Mouse (Mus musculus) heart, adult 2 months (tissue): ENCODE measurements around the gene Fbxo42. TPM values are rescaled to one million over a fixed set of nuclear protein-coding genes. Genes with fewer than 3 reads are reported as not detected.

Source experiments
- DNase-seq, 2 experiments: peaks; one replicate each; pipeline ENCODE4 v3.0.0; 2021
- H3K27ac ChIP-seq: fragments of 200-600 bp; 2 replicates; pipeline ENCODE4 v1.8.1; 2022
- H3K27me3 ChIP-seq: fragments of 200-500 bp; 2 replicates; pipeline ENCODE4 v1.6.1; 2012; ENCODE audit warnings: mild to moderate bottlenecking, low read length, inconsistent platforms, mixed read lengths; ENCODE audit not compliant: control insufficient read depth, insufficient read depth
- H3K36me3 ChIP-seq: fragments of 200-500 bp; 2 replicates; pipeline ENCODE4 v1.6.1; 2012; ENCODE audit warnings: low read length, inconsistent platforms; ENCODE audit not compliant: control insufficient read depth, insufficient read depth
- H3K4me1 ChIP-seq: fragments of 200-500 bp; 2 replicates; pipeline ENCODE4 v1.6.1; 2011; ENCODE audit warnings: low read length; ENCODE audit not compliant: control insufficient read depth, insufficient read depth
- H3K4me3 ChIP-seq: fragments of 200-600 bp; 2 replicates; pipeline ENCODE4 v1.8.1; 2022
- H3K79me2 ChIP-seq: fragments of 200-500 bp; replicated peaks from 2 replicates; pipeline ENCODE4 v1.6.1; 2012; ENCODE audit warnings: mild to moderate bottlenecking, inconsistent platforms, low read length, moderate library complexity, mixed read lengths; ENCODE audit not compliant: control insufficient read depth, insufficient read depth
- H3K9ac ChIP-seq: fragments of 200-500 bp; 2 replicates; pipeline ENCODE4 v1.6.1; 2012; ENCODE audit warnings: low read depth, mild to moderate bottlenecking, control low read depth, inconsistent platforms, low read length, mixed read lengths
- CTCF ChIP-seq: fragments of 200-600 bp; IDR thresholded peaks from 2 replicates; pipeline ENCODE4 v1.8.1; 2022; ENCODE audit warnings: antibody characterized with exemption, mild to moderate bottlenecking, moderate library complexity
- EP300 ChIP-seq: fragments of 200-500 bp; IDR thresholded peaks from 2 replicates; pipeline ENCODE4 v1.6.1; 2011; ENCODE audit warnings: low read depth, low read length, control low read depth; ENCODE audit not compliant: insufficient read depth
- POLR2A ChIP-seq: fragments of 200-500 bp; IDR thresholded peaks from 2 replicates; pipeline ENCODE4 v1.6.1; 2011; ENCODE audit warnings: mild to moderate bottlenecking, low read depth, low read length, control low read depth; ENCODE audit not compliant: insufficient read depth
- WGBS: fragments of 180-500 bp; shearing (Covaris S2); methylation state at CpG from one replicate; pipeline ENCODE4 v1.1.7; 2018; 5-methylcytosine and 5-hydroxymethylcytosine counted together
- intact Hi-C: fragments of 180-260 bp; cut with DNase I; formaldehyde crosslinking; loops from one replicate; pipeline ENCODE4 v1.15.1; 2025
- polyA plus RNA-seq: library from polyadenylated mRNA; depleted of rRNA; stranded (reverse); fragments of >200 nt; gene quantifications from 2 replicates; pipeline ENCODE4 v1.2.3, GENCODE M21; 2012
- total RNA-seq, 2 experiments: library from RNA; stranded (reverse); gene quantifications; 2 replicates each; pipeline ENCODE4 v1.2.3; 2021

The Fbxo42 gene
- total and polyA plus RNA-seq, 3 experiments = 7.6 to 11.3 (median 9.0) TPM

DNA sequence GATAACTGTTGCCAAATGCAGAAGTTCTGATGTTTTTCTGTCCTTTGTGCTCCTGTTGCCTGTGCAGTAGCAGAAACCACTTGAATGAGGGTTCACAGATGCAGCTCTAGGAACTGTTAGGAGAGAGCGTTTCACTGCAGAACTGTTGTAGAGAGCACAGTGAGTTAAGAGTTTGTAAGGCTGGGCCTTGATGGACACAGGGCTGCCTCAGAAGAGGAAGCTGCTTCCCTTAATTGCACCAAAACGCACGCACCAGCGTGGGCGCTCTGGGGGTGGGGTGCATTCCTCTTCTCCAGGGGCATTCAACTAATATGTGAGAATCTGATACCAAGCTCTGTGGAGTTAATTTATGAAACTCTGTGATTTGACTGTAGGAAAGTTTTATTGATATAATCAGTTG lies 12.0 kb downstream of the Fbxo42 start:
- H3K36me3 ChIP-seq = no peaks in the 10 kb centered on the region
- H3K27ac ChIP-seq = no peak overlapping the region
- H3K27me3 ChIP-seq = no peaks in the 10 kb centered on the region
- intact Hi-C loops = no loop called here
- H3K4me1 ChIP-seq = peaks cover 7% of the 10 kb centered on the region
- H3K9ac ChIP-seq = no peak overlapping the region
- no peak overlapping the region for H3K4me3 ChIP-seq
- peaks cover 11% of the 10 kb centered on the region for H3K79me2 ChIP-seq
- WGBS = 67% methylated on average over 5 of the region's 5 CpGs
- DNase-seq = no peak
- TF ChIP-seq CTCF (no peak), EP300 (no peak), POLR2A (no peak)

DNA sequence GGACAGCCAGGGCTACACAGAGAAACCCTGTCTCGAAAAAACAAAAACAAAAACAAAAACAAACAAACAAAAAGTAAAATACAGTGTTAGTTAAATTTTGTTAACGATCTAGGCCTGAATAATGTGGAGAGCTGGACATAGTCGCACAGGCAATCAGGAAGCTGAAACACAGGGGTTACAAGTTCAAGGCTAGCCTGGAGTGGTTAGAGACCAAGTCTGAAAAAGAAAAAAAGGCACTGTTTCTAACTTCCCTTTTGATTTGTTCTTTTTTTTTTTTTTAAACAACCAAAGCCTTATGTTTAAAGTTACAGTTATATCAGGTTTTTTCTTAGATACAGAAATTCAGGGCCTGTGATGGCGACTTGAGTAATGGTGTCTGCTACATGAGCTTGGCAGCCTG lies 12.5 kb downstream of the Fbxo42 start:
- Histone ChIP-seq H3K27me3 (no peaks in the 10 kb centered on the region), H3K79me2 (peaks cover 8% of the 10 kb centered on the region), H3K9ac (no peak overlapping the region), H3K36me3 (no peaks in the 10 kb centered on the region), H3K4me3 (no peak overlapping the region), H3K4me1 (peaks cover 3% of the 10 kb centered on the region), H3K27ac (no peak overlapping the region)
- intact Hi-C loops = no loop called here
- no peak for TF ChIP-seq CTCF
- TF ChIP-seq POLR2A = no peak
- TF ChIP-seq EP300 = no peak
- WGBS = 84% methylated on average over 4 of the region's 4 CpGs
- DNase-seq = no peak

DNA sequence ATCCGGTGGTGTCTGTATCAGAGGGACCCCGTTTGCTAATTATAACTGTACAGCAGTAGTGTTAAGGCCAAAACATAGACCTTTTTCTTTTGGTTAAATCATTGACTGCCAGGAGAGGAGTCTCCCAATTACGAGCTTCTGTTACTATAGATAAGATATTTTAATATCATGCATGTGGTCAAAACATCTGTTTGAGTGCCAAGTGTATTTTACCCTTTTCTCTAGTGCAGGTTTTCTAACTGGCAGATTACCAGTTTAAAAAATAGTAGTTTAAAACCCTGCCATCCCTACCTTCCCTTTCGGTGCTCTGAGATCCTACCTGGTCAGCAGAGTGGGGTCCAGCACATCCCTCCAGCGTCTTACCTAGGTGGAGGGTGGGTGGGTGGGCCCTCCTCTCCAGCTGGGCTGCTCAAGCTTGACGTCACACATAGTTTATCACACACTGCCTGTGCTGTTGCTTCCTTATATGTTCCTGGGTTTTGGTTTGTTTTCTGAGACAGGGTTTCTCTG lies 14.0 kb downstream of the Fbxo42 start:
- no peak overlapping the region for H3K27ac ChIP-seq
- TF ChIP-seq CTCF (no peak), EP300 (no peak), POLR2A (no peak)
- 75% methylated on average over 6 of the region's 6 CpGs for WGBS
- DNase-seq = no peak
- no peak overlapping the region for H3K9ac ChIP-seq
- H3K4me3 ChIP-seq = no peak overlapping the region
- H3K36me3 ChIP-seq = no peaks in the 10 kb centered on the region
- H3K4me1 ChIP-seq = peaks cover 3% of the 10 kb centered on the region
- intact Hi-C loops = no loop called here
- no peaks in the 10 kb centered on the region for H3K27me3 ChIP-seq
- H3K79me2 ChIP-seq = peaks cover 6% of the 10 kb centered on the region

DNA sequence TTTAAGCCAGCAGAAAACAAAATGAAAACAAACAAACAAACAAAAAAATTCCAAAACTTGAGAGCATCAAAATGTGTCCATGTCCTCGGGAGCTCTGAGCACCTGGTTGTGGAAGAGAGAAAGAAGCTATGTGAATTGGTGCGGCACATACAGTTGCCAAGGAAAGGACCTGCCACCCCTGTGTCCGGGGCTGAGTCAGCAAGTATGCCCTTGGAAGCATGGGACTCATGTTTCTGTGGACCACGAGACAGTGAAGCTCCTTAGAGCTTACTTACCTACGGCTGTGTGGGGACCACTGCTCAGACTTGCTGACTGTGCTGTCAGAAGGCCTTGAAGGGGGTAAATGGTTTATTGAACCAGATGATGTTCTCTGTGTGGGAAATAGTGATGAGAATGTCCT lies 16.0 kb downstream of the Fbxo42 start:
- Histone ChIP-seq H3K27ac (no peak overlapping the region), H3K79me2 (peaks cover 4% of the 10 kb centered on the region), H3K36me3 (no peaks in the 10 kb centered on the region), H3K4me1 (peaks cover 3% of the 10 kb centered on the region), H3K4me3 (no peak overlapping the region), H3K27me3 (no peaks in the 10 kb centered on the region), H3K9ac (no peak overlapping the region)
- TF ChIP-seq CTCF (no peak), EP300 (no peak), POLR2A (no peak)
- no peak for DNase-seq
- intact Hi-C loops = no loop called here
- WGBS = 92% methylated on average over 5 of the region's 5 CpGs

DNA sequence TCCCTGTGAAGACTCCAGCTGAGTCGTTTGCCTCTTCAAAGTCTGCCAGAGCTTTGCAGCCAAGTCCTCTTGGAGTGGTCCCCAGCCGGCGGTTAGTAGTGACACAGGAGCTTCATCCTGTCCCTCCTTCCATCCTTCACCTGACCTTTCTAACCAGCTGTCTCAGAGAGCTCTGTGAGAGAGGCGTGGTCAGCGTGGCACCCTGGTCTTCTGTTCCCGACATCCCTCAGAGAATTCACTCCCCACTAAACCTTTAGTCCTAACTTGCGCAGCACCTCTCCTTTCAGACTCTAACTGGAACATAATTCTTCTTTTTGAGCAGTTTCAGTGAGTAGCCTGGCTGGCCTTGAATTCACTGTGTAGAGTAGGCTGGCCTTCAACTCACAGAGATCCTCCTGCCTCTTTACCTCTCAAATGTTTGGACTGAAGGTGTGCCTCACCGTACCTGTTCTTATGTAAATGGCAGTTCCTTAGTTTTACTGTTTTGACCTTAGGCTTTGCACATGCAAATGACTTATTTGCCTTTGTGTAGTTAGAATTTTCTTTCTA lies 18.1 kb downstream of the Fbxo42 start:
- Histone ChIP-seq H3K36me3 (no peaks in the 10 kb centered on the region), H3K79me2 (peaks cover 4% of the 10 kb centered on the region), H3K4me1 (peaks cover 2% of the 10 kb centered on the region), H3K27me3 (no peaks in the 10 kb centered on the region), H3K27ac (no peak overlapping the region), H3K4me3 (no peak overlapping the region), H3K9ac (no peak overlapping the region)
- WGBS = 66% methylated on average over 8 of the region's 8 CpGs
- no peak for TF ChIP-seq CTCF
- TF ChIP-seq EP300 = no peak
- no peak for TF ChIP-seq POLR2A
- no peak for DNase-seq
- intact Hi-C loops = no loop called here

DNA sequence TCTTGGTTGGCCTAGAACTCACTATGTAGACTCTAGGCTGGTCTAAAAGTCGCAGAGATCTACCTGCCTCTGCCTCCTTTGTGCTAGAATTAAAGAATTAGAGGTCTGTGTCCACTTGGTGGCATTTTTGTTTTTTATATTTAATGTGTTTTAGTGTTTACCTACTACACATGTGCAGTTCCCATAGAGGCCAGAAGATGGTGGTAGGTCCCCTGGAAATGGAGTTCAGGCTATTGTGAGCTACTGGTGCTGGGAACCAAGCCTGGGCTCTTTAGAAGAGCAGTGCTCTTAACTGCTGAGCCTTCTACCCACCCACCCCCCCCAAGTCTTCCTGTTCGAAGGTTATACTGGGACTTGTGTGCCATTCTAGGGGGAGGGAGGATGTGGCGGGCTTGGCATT lies 19.4 kb downstream of the Fbxo42 start:
- H3K9ac ChIP-seq = no peak overlapping the region
- 100% methylated on average over 3 of the region's 3 CpGs for WGBS
- no peaks in the 10 kb centered on the region for H3K4me1 ChIP-seq
- peaks cover 4% of the 10 kb centered on the region for H3K79me2 ChIP-seq
- TF ChIP-seq POLR2A (no peak), CTCF (peak; percentile 21)
- no peaks in the 10 kb centered on the region for H3K36me3 ChIP-seq
- intact Hi-C loops = no loop called here
- H3K4me3 ChIP-seq = no peak overlapping the region
- no peaks in the 10 kb centered on the region for H3K27me3 ChIP-seq
- no peak overlapping the region for H3K27ac ChIP-seq
- DNase-seq = no peak

DNA sequence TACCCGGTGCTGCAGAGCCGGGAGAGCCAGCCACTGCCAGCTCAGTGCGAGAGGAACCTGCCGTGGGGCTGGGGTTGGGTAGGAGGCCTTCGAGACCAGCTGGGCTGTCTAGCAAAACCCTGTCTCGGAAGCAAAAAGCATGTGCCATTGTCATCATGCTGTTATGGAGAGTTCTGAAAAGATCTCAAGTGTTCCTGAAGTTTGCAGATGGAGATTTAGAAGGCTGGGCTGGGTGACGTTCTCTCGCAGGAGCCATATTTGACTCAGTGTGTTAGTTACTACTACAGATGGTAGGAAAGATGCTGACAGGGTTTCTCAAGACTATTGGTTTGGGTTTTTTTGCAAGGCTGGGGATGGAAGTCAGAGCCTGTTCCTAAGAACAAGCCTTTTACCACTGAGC lies 24.4 kb downstream of the Fbxo42 start:
- no peaks in the 10 kb centered on the region for H3K79me2 ChIP-seq
- H3K27ac ChIP-seq = no peak overlapping the region
- H3K27me3 ChIP-seq = no peaks in the 10 kb centered on the region
- no peak for TF ChIP-seq POLR2A
- no peak for TF ChIP-seq EP300
- no peak for TF ChIP-seq CTCF
- H3K9ac ChIP-seq = no peak overlapping the region
- intact Hi-C loops = no loop called here
- H3K4me3 ChIP-seq = no peak overlapping the region
- WGBS = 91% methylated on average over 8 of the region's 8 CpGs
- peaks cover 8% of the 10 kb centered on the region for H3K36me3 ChIP-seq
- peaks cover 10% of the 10 kb centered on the region for H3K4me1 ChIP-seq
- DNase-seq = no peak
